Mouse (Mus musculus): Measurements from ENCODE around the gene B3galt2. TPM values are rescaled to one million over a fixed set of nuclear protein-coding genes. Genes with fewer than 3 reads are reported as not detected.

B3galt2 gene
- 2.6 TPM for polyA plus RNA-seq (2014; fragmentation: Illumina TruSeq; extraction: RNeasy Lipid Tissue Mini Kit (QIAGEN cat#74804); ENCODE audit: low read depth, low replicate concordance)

DNA sequence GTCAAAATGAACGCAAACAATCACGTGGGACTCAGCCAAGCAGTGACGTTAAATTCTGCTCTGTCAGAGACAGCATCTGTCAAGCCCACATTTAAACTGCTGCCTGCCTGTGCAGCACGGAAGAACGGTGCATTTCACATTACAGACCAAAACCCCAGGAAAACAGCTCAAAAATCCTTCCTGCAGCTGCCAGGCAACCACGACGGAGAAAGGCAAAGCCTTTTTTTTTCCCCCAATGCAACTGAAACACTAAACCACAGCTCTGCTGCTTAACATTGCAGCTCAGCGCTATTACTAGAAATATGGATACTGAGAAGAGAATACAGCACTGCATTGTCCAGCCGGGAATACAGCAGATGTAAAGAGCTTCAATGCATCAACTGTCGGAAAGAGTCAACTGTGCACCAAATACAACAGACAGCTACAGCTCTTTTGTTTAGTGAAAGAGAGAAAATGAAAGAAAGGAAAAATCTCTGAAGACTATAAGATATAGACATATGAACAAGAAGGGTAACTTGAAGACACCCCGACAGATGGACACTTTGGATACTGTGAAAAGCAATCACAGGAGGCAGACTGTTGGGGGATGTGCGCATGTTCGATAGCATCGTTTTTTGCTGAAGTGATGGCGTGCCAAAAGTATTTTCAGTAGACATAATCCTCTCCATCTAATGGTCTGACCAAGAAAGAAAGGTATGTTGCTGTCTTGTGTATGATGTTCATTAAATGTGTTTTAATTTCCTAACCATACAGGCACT, at the start of gene B3galt2:
TSS of gene B3galt2 (plus strand) at position 15 of the 758 bp plus-strand sequence.

DNA sequence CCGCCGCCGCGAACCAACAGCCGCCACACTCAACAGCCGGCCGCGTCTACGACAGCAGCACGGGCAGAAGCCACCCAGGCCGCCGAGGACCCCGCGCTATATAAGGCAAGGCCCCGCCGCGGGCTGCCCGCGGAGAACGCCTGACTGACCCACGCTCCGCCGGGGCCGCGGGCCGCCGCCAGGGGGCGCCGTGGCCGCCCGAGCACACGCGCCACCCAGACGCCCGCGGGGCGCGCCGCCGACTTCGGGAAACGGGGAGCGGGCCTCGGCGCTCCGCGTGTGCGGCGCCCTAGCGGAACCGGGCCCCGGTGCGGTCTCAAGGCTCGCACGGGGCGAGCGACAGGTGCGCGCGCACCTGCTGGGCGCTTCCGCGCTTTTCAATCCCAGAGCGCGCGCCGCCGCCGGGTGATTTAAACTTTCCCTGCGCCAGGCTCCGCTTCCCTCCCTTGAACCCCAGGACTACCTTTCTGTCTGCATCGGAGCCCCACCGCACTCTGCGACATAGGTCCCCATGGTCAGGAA, 62.3 kb downstream of the B3galt2 start, which contains the start of gene Cdc73:
TSS of gene Cdc73 (minus strand) at position 153 of the 522 bp plus-strand sequence.

Other genes starting within 250 kb of the B3galt2 start
- 90.9 TPM for gene Cdc73, start 62.2 kb downstream of the B3galt2 start, polyA plus RNA-seq (2014; fragmentation: Illumina TruSeq; extraction: RNeasy Lipid Tissue Mini Kit (QIAGEN cat#74804); ENCODE audit: low read depth, low replicate concordance)
- 136 TPM for gene Glrx2, start 75.7 kb downstream of the B3galt2 start, polyA plus RNA-seq (2014; fragmentation: Illumina TruSeq; extraction: RNeasy Lipid Tissue Mini Kit (QIAGEN cat#74804); ENCODE audit: low read depth, low replicate concordance)
- gene Trove2, start 136.4 kb downstream of the B3galt2 start, polyA plus RNA-seq (2014; fragmentation: Illumina TruSeq; extraction: RNeasy Lipid Tissue Mini Kit (QIAGEN cat#74804); ENCODE audit: low read depth, low replicate concordance), result 42.5 TPM
- 103 TPM for gene Uchl5, start 136.6 kb downstream of the B3galt2 start, polyA plus RNA-seq (2014; fragmentation: Illumina TruSeq; extraction: RNeasy Lipid Tissue Mini Kit (QIAGEN cat#74804); ENCODE audit: low read depth, low replicate concordance)